Mouse (Mus musculus): ENCODE measurements around the gene Hspa1b.
"Not testable (repeated sequence)": the region's sequence is repeated elsewhere in the genome, so short reads cannot be mapped to it uniquely, and the experiment has no call there.

Hspa1b gene

GRCm38 (mm10) chr17:34959130-34959778 lies at the start of gene Hspa1b:
TSS of gene Hspa1b (minus strand) at chr17:34959238.
- CTCF ChIA-PET = not testable (repeated sequence)
- POLR2A ChIA-PET = interaction anchor here (0.5 to 9.5 kb wide), 19 partner anchors 8 to 852 kb away, joined by 3 to 216 read pairs (median 3); partner anchors contain the start of genes Hspa1l (in 2 of the 4), H2-DMa (in 1 of the 4), Hspa1a (in 1 of the 4) and Lsm2 (in 1 of the 4)

DNA sequence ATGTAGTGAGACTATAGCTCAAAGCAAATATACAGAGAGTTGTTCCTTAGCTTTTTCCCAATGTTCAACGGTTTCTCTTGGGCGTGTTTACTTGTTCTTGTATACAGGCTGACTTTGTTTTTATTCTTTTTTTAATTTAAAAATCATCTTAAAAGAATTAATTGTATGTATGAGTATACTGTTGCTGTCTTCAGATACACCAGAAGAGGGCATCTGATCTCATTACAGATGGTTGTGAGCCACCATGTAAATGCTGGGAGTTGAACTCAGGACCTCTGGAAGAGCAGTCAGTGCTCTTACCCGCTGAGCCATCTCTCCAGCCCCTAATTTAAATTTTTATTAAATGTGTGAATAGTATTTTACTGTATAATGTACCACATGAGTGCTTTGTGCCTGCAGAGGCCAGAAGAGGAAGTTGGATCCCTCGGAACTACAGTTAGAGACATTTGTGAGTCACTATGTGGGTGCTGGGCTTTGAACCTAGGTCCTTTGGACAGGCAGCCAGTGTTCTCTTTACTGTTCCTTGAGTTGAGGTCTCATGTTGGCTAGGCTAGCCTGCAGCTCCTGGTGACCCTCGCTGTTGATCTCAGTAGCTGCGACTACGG lies 48.5 kb upstream of the Hspa1b start:
- ChIA-PET CTCF (interaction anchor here in 1 of 4 experiments (1.0 kb wide), 1 partner anchor 159 kb away, joined by 3 read pairs; no protein-coding TSS in a partner anchor), POLR2A (interaction anchor here in 3 of 4 experiments (0.6 to 2.5 kb wide), 5 partner anchors 8 to 1068 kb away, joined by 3 to 10 read pairs (median 3); no protein-coding TSS in a partner anchor)

DNA sequence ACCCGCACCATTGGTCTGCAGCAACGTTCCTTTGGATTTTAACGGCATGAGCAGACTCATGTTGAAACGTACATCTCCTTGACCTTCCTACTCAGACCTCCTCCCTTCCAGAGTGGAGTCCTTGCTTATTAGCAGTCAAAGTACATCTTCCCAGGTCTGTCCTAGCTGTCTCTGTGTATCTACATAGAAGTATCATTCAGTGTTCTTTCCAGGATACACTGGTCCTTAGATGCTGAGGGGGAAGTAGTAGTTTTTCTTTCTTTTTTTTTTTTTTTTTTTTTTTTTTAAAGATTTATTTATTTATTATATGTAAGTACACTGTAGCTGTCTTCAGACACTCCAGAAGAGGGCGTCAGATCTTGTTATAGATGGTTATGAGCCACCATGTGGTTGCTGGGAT lies 46.9 kb upstream of the Hspa1b start:
- CTCF ChIA-PET = interaction anchor here in 2 of 4 experiments (0.6 to 0.7 kb wide), 4 partner anchors 45 to 249 kb away, joined by 3 to 16 read pairs (median 6); partner anchors contain the start of gene Ly6g5c (in 1 of the 2)
- POLR2A ChIA-PET = interaction anchor here in 3 of 4 experiments (0.6 to 1.4 kb wide), 6 partner anchors 9 to 240 kb away, joined by 3 to 12 read pairs (median 4); no protein-coding TSS in a partner anchor

DNA sequence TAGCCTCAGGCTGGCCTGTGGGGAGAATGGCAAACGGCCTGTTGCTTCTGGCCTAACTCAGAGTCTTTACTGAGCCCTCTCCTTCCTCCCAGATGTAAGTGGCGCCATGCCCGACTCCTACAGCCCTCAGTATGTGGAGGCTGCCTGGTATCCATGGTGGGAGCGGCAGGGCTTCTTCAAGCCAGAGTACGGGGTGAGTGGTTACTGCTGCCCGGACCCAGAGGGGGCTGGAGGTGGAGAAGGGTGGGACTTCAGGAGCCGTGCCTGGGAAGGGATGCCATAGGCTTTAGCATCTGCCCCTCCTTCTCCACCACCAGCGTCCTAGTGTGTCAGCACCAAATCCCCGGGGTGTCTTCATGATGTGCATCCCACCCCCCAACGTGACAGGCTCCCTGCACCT lies 46.1 kb upstream of the Hspa1b start:
- POLR2A ChIA-PET = interaction anchor here in 2 of 4 experiments (0.6 to 1.5 kb wide), 6 partner anchors 10 to 133 kb away, joined by 3 to 6 read pairs (median 4); no protein-coding TSS in a partner anchor
- CTCF ChIA-PET = no interaction called here

DNA sequence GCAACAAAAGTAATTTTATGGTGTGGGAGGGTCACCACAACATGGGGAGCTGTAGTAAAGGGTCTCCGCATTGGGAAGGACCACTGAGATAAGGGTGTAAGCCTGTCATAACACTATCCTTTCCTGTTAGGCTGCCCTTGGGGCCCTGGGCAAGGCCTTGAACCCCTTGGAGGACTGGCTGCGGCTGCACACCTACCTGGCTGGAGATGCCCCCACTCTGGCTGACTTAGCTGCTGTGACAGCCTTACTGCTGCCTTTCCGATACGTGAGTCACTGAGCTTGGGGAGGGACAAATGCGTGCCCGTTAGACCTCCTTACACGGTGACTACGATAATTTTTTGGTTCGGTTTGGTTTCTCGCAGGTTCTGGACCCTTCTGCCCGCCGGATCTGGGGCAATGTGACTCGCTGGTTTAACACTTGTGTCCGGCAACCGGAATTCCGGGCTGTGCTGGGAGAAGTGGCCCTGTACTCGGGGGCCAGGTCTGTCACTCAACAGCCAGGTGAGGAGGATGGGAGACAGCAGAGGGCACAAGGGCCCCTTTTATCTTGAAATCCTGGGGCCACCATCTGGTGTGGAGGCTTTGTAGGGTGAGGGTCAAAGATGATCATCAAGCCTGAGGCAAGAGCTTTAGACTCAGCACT lies 45.2 kb upstream of the Hspa1b start:
- POLR2A ChIA-PET = interaction anchor here in 3 of 4 experiments (0.5 to 1.5 kb wide), 7 partner anchors 22 to 134 kb away, joined by 3 to 6 read pairs (median 4); partner anchors contain the start of genes Ddah2 (in 1 of the 3) and Msh5 (in 1 of the 3)
- CTCF ChIA-PET = interaction anchor here in 1 of 4 experiments (0.6 kb wide), 1 partner anchor 54 kb away, joined by 3 read pairs; no protein-coding TSS in a partner anchor

- CTCF ChIA-PET = interaction anchor here in 1 of 4 experiments (0.5 kb wide), 1 partner anchor 228 kb away, joined by 8 read pairs; no protein-coding TSS in a partner anchor
- POLR2A ChIA-PET = interaction anchor here in 3 of 4 experiments (0.5 to 7.1 kb wide), 11 partner anchors 21 to 168 kb away, joined by 3 to 51 read pairs (median 4); partner anchors contain the start of genes Lsm2 (in 2 of the 3), Ddah2 (in 1 of the 3) and Msh5 (in 1 of the 3)
Measured at GRCm38 (mm10) chr17:35003022-35003838, 44.2 kb upstream of the Hspa1b start.

DNA sequence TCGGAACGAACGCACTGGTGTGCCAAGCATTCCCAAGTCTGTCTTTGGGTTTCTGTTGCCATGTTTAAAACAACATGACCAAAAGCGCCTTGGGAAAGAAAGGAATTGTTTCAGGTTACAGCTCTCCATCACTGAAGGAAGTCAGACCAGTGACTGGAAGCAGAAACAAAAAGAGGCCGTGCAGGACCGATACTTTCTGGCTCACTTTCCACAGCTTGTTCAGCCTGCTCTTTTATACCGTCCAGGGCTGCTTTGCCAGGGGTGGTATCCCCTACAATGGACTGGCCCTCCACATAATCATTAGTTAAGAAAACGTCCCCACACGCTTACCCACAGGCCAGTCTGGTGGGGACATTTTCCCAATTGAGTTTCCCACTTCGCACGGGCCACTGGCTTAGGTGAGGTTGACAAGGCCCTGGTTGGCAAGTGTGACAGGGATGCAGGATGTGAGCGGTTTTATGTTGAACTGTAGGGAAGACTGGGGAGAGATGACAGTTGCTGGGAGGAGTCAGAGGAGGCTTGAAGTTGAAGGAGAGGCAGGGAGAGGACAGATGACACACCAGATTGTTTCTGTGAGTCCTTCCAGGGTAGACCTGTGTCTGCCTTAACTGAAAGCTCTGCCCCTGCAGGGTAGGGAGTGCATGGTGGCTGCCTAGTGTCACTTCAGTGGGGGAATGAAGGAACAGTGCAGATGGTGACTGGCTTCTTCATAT lies 43.3 kb upstream of the Hspa1b start:
- CTCF ChIA-PET = interaction anchor here in 2 of 4 experiments (0.6 kb wide), 2 partner anchors 14 to 167 kb away, joined by 3 to 7 read pairs; partner anchors contain the start of gene Vwa7 (in 1 of the 2)
- POLR2A ChIA-PET = interaction anchor here (0.6 to 7.1 kb wide), 25 partner anchors 9 to 239 kb away, joined by 3 to 51 read pairs (median 4); partner anchors contain the start of genes Ddx39b (in 2 of the 4), Lsm2 (in 2 of the 4), Clic1 (in 1 of the 4) and Ddah2 (in 1 of the 4)

- ChIA-PET CTCF (interaction anchor here in 2 of 4 experiments (0.6 to 1.0 kb wide), 3 partner anchors 15 to 177 kb away, joined by 3 read pairs; partner anchors contain the start of gene Vwa7 (in 1 of the 2)), POLR2A (interaction anchor here (0.6 to 7.1 kb wide), 33 partner anchors 9 to 240 kb away, joined by 3 to 51 read pairs (median 4); partner anchors contain the start of genes Ddx39b (in 3 of the 4), Lsm2 (in 2 of the 4), Clic1 (in 1 of the 4) and Csnk2b (in 1 of the 4))
Measured at GRCm38 (mm10) chr17:35001452-35002152, 42.6 kb upstream of the Hspa1b start.

GRCm38 (mm10) chr17:35000717-35001451 lies 41.8 kb upstream of the Hspa1b start, which contains the start of gene Vars:
TSS of gene Vars (plus strand) at chr17:35000987.
- POLR2A ChIA-PET = interaction anchor here (0.5 to 7.1 kb wide), 54 partner anchors 7 to 245 kb away, joined by 3 to 51 read pairs (median 4); partner anchors contain the start of genes Ddah2 (in 2 of the 4), Ddx39b (in 2 of the 4), Lsm2 (in 2 of the 4) and Ly6g6e (in 2 of the 4)

DNA sequence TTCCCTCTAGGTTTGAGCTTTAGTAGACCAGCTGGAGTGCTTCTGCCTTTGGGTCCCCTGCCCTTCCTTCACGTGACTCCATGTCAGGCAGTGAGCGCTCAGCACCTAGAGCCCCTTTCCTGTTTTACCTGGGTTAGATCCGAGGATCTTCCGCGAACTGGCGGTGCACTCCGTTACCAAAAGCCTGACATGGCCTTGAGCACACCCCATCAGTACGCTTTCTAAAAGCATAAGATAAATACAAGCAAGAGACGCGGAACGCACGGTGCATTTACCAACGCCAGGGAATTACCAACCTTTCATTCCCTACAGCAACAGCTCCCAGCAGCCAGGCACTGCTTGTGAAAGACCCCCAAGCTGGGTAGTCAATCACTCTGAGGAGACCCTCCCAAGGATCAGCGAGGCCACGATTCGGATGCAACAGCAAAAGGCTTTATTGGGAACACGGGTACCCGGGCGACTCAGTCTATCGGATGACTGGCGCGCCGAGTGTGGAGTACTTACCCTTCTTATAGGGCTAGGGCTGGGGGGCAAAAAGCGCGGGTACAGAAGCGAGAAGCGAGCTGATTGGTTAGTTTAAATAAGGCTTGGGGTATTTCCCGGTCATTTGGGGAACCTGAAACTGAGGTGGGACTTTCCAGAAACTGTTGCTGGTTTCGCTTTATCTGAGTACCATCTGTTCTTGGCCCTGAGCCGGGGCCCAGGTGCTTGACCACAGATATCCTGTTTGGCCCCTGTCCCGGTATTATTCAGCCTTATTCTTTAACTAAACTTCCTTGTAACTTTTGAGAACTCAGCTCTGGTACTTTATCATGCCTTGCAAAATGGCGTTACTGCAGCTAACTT lies 41.1 kb upstream of the Hspa1b start:
- CTCF ChIA-PET = interaction anchor here in 2 of 4 experiments (0.6 to 1.7 kb wide), 5 partner anchors 21 to 347 kb away, joined by 3 read pairs; partner anchors contain the start of gene Neu1 (in 1 of the 2)
- POLR2A ChIA-PET = interaction anchor here (0.5 to 7.1 kb wide), 54 partner anchors 8 to 269 kb away, joined by 3 to 51 read pairs (median 4); partner anchors contain the start of genes Ddx39b (in 2 of the 4), Lsm2 (in 2 of the 4), Msh5 (in 2 of the 4) and Atp6v1g2 (in 1 of the 4)

More at GRCm38 (mm10) chr17:35000717-35001451, 41.8 kb upstream of the Hspa1b start, which contains the start of gene Vars:
- CTCF ChIA-PET = interaction anchor here in 3 of 4 experiments (0.6 to 1.3 kb wide), 4 partner anchors 48 to 177 kb away, joined by 3 read pairs; partner anchors contain the start of gene Neu1 (in 1 of the 3)

- CTCF ChIA-PET = interaction anchor here in 1 of 4 experiments (1.2 to 1.7 kb wide), 2 partner anchors 23 to 345 kb away, joined by 3 read pairs; no protein-coding TSS in a partner anchor
- POLR2A ChIA-PET = interaction anchor here (0.5 to 7.1 kb wide), 39 partner anchors 9 to 352 kb away, joined by 3 to 51 read pairs (median 4); partner anchors contain the start of genes Ddx39b (in 2 of the 4), Lsm2 (in 2 of the 4), Abhd16a (in 1 of the 4) and Atf6b (in 1 of the 4)
Measured at GRCm38 (mm10) chr17:34998526-34999430, 39.7 kb upstream of the Hspa1b start.

- CTCF ChIA-PET = interaction anchor here in 3 of 4 experiments (0.6 to 1.1 kb wide), 6 partner anchors 13 to 684 kb away, joined by 3 to 6 read pairs (median 4); partner anchors contain the start of gene Neu1 (in 1 of the 3)
- POLR2A ChIA-PET = interaction anchor here in 2 of 4 experiments (0.5 to 7.1 kb wide), 27 partner anchors 11 to 254 kb away, joined by 3 to 51 read pairs (median 4); partner anchors contain the start of genes Csnk2b (in 2 of the 2), Ddx39b (in 2 of the 2), Gpank1 (in 2 of the 2) and Apom (in 1 of the 2)
Measured at GRCm38 (mm10) chr17:34997142-34997483, 38.1 kb upstream of the Hspa1b start.
